Mouse (Mus musculus) myocyte (in vitro differentiated cells): Measurements from ENCODE around the gene Cep57l1.

Experiments
- CEBPB ChIP-seq: IDR thresholded peaks from 2 replicates; pipeline ENCODE4 v1.6.1; 2011; ENCODE audit warnings: mild to moderate bottlenecking, moderate library complexity; ENCODE audit not compliant: poor library complexity, insufficient read depth, severe bottlenecking
- E2F4 ChIP-seq: IDR thresholded peaks from one replicate; pipeline ENCODE4 v1.6.1; 2011; ENCODE audit warnings: mild to moderate bottlenecking, control low read depth, moderate library complexity; ENCODE audit not compliant: insufficient read depth
- MAX ChIP-seq: IDR thresholded peaks from one replicate; pipeline ENCODE4 v1.6.1; 2011; ENCODE audit warnings: low read depth, mild to moderate bottlenecking, control low read depth
- MYOD1 ChIP-seq, 3 experiments: IDR thresholded peaks; one replicate each; pipeline ENCODE4 v1.6.1; 2011; ENCODE audit warnings: control low read depth in 2 of 3, low read depth in 2 of 3, mild to moderate bottlenecking in 2 of 3, moderate library complexity in 1 of 3; ENCODE audit not compliant: insufficient read length in 2 of 3, control insufficient read depth in 1 of 3
- POLR2A ChIP-seq: IDR thresholded peaks from one replicate; pipeline ENCODE4 v1.6.1; 2011; ENCODE audit warnings: low read depth, mild to moderate bottlenecking, control low read depth, moderate library complexity; ENCODE audit not compliant: insufficient read length
- REST ChIP-seq: IDR thresholded peaks from one replicate; pipeline ENCODE4 v1.6.1; 2011; ENCODE audit warnings: mild to moderate bottlenecking, control low read depth, moderate library complexity; ENCODE audit not compliant: insufficient read depth, insufficient read length

DNA sequence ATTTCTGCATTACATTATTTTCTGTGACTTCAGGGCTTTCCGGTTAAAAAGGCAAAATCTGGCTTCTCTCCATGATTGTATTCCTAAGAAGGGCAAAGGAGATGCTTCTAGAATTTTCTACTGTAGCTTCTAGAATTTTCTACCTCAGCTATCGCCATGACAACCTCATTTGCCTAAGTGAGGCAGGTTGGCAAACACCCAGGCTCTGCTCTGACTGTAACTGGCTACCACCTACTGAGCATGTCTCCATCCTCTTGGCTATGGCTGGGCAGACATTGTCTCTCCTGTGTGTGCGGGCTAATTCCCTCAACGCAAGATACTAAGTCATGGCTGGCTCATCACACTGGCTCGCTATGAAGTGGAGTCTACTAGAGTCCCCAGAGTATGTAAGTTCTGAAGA lies 63.1 kb downstream of the Cep57l1 start:
- TF ChIP-seq POLR2A = no peak
- no peak for TF ChIP-seq MAX
- TF ChIP-seq REST = no peak
- TF ChIP-seq CEBPB = no peak
- no peak for TF ChIP-seq E2F4
- TF ChIP-seq MYOD1 (IDR thresholded peaks at IDR 0.05; ENCODE audit: control insufficient read depth in 1 of 3, insufficient read length in 2 of 3, low read depth in 2 of 3) = no peak
